Mouse (Mus musculus): ENCODE data around the gene Cd6.

Cd6 gene

DNA sequence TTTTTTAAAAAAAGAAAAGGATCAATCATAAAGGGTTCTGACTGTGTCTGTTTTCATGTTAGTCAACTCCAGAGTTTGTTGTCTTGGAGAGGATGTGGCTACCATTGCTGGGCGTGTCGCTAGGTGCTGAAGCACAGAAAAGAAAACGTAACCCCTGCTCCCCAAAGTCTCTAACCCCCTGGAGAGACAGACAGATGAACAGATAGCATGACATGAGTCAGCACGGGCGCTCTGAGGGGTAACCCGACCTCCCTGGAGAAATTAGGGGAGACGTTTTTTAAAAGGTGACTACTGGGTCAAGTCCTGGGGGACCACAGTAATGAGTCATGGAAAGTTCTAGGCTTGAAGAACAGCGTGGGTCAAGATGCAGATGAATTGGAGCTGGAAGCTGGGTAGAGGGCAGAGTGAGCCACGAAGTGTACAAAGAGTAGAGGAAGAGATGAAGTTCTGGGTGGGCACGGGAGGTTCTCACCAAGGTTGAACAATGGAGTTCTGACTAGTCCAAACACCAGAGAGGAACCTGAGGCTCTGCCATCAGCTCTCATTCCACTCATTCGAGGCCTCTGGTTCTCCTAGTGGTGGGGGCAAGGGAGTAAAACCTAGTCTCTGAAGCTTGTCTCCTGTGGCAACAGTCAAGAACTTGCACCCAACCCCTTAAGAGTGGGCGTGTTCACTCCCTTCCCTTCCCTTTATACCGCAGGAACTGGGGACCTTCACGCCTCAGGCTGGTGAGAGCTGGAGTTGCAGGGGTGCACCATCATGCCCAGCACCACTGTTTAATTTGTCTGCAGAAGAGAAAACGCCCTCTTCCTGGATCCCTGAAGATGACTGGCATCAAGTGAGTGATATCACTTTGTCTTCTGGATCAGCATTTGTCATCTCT is 9.4 kb upstream of the Cd6 start, which contains the start of gene Slc15a3:
Slc15a3 (plus strand) TSS at position 718 of the 883 bp plus-strand sequence.
- no peak for DNase-seq (ENCODE audit: extremely low spot score, low spot score)

DNA sequence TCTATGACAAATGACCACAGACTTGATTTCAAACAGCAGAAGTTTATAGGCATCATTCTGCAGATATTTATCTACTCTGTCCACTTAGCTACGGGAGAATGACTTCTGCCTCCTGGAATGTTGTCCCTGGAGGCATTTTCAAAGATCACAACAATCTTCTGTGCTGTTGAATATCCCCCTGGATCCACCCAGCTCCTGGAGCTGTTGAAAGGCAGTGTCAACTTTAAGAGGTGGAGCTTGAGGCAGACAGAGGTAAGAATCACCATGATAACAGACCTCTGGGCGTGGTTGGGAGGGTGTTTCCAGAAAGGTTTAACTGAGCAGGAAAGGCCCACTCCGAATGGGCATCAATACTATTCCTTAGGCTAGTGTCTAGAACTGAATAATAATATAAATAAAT is 5.8 kb upstream of the Cd6 start:
- DNase-seq (ENCODE audit: extremely low spot score, low spot score) = no peak

DNA sequence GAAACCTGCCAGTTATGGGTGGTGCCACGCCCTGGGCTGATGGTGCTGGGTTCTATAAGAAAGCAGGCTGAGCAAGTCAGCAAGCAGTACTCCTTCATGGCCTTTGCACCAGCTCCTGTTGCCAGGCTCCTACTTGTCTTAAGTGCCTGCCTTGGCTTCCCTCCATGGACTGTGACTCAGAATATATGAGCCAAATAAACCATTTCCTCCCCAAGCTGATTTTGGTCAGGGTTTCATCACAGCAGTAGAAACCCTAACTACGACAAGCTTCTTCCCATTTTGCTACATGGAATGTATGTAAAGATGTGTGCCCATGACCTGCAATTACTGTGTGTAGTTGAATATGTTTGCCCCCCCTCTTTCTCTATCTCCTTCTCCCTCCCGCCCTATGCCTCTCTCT is 3.8 kb upstream of the Cd6 start:
- DNase-seq (ENCODE audit: extremely low spot score, low spot score) = no peak

DNA sequence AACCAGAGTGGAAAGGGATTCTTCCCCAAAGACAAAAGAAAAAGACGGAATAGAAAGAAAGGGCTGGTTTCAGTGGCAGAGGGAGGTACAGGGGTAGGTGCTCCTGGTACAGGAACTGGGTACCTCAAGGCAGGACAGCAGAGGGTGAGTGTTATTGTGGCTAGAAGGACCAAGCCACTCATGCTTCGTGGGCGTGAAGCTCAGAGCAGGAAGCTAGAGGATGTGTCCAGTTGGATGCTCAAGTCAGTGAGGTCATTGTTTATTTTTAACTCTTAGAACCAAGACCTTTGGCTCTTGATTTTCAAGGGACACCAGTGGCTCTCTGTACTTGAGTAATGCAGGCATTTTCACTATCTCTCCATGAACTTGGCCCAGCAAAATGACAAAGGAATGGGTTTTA is 2.2 kb upstream of the Cd6 start:
- no peak for DNase-seq (ENCODE audit: extremely low spot score, low spot score)

DNA sequence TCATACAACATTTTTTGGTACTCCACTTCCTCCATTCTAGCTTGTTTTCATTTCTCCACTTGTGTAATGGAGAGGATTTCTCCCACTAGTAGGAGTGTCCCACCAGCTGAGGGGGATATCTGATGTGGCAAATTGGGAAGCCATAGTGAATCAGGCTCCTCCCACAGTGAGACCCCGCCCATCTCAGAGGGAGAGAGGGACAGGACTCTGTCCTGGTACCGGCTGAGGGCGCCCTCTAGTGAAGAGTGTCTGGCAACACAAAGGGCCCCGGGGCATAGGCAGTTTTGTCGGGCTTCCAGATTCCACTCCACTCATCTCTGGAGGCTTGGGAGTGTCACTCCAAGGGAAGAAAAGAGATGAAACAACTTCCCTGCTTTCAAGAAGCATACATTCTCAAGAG is 1.6 kb upstream of the Cd6 start:
- DNase-seq (ENCODE audit: extremely low spot score, low spot score) = peak; percentile 49

DNA sequence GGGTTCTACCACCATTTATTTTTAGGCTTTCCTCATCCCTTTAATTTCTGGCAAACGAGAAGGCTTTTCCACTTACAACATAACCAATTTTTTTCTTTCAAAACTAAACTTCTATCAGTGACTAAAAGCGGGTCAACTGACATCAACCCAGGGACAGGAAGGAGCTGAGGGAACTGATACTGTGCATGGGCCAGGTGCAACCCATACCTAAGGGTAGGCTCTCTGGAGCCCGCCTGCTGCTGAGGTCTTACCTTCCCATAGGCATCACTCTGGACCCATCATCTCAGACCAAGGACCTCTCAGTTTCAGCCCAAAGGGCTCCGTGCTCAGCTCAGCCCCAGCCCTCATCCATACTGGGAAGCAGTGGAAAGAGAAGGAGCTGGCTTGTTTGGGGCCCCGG is 1.5 kb downstream of the Cd6 start:
- DNase-seq (ENCODE audit: extremely low spot score, low spot score) = no peak

DNA sequence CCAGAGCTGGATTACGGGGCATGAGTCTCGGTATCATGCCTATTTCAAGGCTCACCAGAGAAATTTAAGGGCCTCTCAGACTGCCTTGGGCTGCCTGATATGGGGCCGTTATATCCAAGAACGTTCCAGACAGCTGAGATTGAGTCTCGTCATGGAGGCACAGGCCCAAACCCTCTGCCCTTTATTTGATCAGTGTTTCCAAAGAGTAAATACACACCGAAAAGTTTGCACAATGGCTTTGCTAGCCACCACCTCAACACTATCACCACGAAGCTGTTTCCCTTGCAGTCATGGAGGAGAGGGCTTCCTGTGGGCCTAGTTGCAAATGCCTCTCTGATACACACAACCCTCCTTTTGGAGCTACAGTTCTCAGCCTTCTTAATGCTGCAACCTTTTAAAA is 5.8 kb downstream of the Cd6 start:
- DNase-seq (ENCODE audit: extremely low spot score, low spot score) = no peak

DNA sequence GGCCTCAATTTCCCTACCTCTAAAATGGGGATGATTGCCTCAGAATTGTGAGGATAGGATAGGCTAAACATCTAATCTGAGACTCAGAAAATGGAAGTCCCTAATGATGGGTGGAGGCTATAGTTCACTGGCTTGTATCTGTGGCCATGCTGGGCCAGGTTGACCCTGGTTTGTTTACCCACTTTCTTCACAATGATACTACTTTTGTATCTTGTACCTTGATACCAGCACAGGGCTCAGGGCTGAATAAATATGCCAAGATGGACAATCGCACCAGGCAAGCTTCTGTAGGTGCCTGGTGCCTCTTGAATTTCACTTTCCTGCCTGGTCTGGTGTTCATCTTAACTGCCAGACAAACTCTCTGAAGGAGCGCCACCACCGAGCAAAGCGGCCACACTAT is 7.3 kb downstream of the Cd6 start:
- no peak for DNase-seq (ENCODE audit: extremely low spot score, low spot score)

DNA sequence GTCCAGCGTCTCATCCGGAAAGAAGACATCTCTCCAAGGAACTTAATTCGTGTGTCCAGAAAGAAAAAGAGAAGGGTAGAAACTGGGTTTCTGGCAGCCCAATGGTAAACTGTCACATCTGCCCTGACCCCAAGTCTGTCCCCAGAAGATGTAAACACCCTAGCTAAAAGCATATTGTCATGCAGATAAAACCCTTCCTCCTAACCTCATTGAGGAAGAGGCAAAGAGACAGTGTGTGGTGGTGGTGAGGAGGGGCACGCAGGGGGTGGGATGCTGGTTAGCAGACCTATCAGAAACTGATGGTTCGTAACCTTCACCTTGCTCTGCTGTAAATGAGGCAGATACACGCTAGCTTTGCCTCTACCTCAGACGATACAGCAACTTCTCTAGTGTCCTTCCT is 8.5 kb downstream of the Cd6 start:
- no peak for DNase-seq (ENCODE audit: extremely low spot score, low spot score)

DNA sequence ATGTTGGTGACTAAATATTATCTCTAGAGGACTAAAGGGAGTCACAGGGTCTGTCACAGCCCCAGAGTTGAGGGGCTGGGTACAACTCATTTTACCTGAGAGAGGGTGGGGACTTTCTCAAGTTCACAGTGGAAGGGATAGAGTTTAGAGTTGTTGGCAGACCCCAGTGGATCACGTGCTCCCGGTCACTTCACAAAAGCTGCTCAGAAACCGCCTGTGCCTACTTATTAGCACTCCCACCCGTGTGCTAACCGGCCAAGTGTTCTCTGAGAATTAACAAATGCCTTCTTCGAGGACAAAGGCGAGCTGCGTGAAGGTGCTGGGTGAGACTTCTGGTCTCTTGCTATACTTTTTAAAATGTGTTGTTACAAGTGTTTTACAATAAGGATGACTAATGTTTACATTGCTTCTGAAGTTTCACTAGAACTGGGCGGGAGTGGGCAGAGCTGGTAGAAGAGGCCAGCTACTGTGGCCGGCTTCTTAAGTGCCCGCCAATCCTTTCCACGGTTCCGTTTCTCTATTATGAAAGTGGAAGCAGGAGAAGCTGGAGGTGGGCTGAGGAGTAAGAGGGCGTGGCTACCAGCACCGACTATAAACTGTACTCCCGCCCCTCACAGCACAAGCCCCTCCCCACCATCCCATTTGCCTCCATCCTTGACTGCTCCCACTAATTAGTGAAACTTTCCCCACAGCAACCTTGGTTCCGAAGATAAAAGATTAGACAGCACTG is 11.5 kb downstream of the Cd6 start:
- DNase-seq (ENCODE audit: extremely low spot score, low spot score) = no peak

DNA sequence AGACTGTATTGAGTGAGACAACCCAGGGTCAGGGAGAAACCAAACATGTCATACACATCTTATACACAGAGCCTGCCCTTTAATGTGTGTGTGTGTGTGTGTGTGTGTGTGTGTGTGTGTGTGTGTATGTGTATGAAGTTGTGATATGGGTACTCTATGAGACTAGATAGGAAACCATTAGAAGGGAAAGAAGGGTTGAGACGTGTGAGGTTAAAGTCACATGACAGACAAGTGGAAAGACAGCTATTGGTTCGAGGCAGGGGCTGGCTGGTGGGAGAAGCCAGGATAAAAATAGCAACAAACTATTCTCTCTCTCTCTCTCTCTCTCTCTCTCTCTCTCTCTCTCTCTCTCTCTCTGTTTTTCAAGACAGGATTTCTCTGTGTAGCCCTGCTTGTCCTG is 13.4 kb downstream of the Cd6 start:
- DNase-seq (ENCODE audit: extremely low spot score, low spot score) = no peak

DNA sequence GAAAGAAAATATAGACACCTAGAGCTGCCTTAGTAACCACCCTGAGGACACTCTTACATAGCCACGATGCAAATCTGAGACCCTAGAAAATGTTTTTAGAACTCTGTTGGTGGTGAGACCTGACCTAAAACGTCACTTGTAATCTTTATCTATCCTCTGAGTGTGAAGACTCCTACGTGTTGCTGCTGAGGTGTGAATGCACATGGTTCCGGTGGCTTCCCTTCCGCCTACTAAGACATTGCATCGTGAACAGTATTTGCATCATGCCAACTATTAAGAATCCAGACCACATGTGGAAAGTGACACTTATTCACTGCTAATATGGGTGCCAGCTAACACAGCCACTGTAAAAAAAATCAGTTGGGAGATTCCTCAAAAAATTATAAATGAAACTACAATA is 14.0 kb downstream of the Cd6 start:
- DNase-seq (ENCODE audit: extremely low spot score, low spot score) = no peak

DNA sequence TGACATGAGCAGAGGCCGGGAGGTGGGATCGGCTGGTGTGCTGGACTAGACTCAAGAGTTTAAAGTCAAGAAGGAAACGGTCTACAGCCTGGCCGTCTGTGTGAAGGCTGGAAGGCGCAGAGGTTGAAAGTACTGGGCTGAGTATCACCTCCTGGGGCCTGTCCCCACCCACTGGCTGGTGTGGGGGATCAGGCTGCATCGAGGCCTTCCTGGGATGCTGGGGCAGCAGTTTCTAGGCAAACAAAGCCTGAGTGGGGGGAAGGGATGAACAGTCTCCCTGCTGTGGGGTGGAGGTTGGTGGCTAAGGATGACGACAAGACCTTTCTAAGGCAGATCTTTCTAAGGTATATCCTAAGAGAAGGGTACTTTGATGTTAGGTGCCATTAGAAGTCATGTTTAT is 16.0 kb downstream of the Cd6 start:
- DNase-seq (ENCODE audit: extremely low spot score, low spot score) = no peak

DNA sequence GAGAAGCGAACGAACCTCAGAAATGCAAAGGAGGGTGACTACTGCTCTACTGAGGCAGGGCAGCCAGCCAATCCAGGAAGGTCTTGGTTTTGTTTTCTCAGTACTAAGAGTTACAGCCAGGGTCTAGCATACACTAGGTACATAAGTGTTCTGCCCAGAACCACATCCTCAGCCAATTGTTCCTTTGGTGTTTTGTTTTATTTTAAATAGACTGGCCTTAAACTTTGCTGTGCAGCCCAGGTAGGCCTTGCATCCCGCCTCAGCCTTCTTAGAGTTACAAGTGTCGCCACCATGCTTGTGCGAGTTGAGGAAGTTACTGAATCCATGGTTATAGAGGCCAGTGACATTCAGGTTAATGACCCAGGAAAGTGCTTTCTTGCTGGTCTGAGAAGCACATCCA is 16.8 kb downstream of the Cd6 start:
- DNase-seq (ENCODE audit: extremely low spot score, low spot score) = no peak

DNA sequence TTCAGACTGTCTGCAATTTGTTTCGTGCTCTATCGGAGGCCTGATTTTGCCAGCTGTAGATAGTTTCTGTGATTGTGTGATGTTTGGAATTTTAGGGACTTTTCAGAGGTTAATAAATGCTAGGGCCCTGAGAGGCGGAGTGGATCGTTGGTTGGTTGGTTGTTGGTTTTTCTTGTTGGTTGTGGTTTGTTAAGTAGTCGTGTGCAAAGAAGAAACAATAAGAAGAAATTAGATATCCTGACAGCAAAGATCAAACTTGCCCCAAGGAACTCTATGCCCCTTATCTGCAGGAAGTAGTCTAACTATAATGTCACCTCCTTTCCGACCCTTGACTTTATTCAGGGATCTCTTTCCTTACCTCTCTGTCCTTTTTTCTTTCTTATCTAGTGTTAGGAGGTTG is 18.4 kb downstream of the Cd6 start:
- DNase-seq (ENCODE audit: extremely low spot score, low spot score) = no peak

DNA sequence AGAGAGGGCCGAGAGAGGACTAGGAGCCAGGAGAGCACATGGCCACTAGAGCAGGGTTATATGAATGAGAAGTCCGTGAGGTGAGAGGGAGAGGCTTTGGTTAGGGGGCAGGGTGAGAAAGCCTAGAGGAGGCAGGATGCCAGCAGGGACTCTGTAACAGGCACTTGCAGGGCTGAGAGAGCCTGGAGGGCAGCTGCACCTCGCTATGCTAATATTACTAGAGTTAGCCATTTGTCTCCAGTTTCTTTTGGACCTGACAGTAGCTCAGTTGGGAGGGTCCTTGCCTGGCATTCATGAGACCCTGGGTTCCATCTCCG is 19.7 kb downstream of the Cd6 start:
- DNase-seq (ENCODE audit: extremely low spot score, low spot score) = no peak

DNA sequence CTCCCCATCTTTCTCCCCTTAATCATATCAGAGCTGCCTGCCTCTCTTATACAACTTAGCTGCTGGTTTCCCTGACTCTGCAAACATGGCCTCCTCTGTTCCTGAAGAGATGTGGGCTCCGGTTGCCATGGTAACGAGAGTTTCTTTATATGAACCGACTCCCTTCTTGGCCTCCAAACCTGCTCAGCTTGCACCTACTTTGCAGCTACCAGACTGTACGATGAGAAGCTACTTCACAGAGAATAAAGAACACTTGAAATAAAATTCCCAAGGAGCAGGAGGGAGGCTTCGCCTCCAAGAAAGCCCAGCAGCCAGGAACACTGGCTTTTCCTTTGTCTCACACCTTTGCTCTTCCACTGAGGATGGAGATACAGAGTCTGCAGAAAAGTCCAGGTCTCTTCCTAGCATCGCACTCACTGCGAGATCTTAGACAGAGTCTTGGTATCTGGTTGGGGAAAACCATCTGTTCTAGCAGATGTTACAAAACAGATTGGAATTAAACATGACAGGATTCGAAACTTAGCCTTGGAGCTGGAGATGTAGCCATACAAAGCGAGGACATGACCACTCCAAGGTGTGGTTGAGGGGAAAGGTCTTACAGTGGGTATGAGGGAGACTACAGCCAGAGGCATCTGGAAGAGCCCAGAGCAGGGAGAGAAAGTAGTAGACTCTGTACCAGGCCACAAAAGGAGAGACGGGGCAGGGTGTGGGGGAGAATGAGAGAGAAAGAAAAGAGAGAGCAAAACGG is 20.3 kb downstream of the Cd6 start:
- no peak for DNase-seq (ENCODE audit: extremely low spot score, low spot score)

DNA sequence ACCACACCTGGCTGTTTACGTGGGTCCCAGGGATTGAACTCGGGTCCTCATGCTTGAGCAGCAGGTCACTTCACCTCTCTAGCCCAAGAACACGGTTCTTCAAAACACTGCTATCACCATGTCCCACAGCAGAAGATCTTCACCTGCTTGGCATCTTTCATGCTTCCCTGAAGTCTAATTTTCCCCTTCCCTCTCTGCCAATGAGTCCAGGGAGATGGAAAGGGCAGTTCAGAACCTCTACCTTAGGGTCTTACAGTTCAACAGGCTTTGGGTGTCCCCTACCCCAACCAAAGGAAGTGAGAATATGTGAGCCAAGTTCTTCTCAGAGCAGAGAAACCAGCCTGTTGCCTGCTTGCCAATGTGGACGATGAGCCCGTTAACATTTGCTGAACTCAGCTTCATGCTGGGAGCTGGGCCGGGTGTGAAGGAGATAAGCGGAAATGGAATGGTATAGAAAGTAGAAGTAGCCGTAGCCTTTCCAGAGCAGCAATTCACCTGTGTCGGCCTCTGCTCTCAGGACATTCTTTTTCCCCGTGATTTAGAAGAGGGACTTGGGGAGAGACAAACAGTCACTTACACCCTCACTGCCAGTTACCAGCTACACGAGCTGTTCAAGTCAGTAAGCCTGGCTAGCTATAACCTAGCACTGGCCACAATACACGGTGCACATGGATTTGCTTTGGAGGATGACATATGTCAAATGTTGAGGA is 21.2 kb downstream of the Cd6 start:
- no peak for DNase-seq (ENCODE audit: extremely low spot score, low spot score)

DNA sequence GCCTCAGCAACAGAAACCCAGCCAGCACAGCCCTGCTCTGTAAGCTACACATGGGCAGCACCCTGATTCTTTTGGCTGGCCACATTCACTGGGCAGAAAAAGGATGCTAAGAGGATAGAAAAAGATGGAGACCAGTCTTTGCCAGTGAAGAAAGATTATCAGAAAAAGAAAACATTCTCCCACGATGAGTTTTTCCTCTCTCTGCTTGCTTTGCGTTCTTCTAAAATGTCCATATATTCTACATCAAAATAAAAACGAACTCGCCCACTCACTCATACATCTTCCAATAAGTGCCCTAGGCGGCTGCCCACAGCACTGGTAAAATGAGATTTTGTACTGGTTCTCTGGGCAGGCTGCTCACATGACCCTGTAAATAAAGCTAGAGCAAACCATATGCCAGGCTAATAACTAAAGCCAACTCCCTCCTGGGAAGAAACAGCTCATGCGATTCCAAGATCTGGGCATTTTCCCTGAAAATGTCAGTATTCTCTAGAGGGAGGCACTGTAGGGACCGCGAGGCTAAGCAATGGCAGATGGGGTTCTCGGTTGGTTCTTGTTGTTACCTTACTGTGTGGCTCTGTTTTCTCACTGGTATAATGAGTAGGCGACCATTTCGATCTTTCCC is 24.1 kb downstream of the Cd6 start:
- no peak for DNase-seq (ENCODE audit: extremely low spot score, low spot score)

DNA sequence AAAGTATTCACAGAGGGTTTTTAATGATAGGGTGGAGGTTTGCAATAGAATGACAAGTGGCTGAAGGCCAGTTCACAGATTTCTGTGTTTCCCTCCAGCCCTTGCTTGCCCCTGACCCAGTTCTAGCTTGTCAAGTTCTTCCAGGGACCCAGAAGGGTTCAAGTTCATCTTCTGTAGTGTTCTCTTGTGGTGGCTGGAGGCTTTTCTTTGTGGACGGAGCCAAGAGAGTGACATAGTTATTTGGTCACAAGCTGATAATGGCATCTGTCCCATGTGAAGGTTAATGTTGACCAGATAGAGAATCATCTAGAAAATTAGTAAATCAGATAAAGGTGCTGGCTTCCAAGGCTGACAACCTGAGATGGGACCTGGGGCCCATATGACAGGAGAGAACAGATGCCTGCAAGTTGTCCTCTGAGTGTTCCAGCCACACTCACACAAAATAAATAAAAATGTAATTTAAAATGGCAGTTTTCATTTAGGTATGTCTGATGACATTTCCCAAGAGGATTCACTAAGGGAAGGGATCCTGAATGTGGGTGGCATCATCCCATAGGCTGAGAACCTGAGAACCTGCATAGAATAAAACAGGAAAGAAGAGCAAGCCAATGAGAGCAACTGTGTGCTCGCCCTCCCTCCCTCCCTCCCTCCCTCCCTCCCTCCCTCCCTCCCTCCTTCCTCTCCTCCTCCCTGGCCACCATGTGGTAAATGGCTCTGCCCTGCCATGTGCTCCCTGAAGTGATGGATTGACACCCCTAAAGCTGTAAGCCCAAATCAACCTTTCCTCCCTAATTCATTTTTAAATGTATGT is 24.8 kb downstream of the Cd6 start:
- no peak for DNase-seq (ENCODE audit: extremely low spot score, low spot score)
